Mouse (Mus musculus) skeletal muscle tissue, adult 2 months (tissue): ENCODE measurements around the gene Surf6.
"Not testable (repeated sequence)": the region's sequence is repeated elsewhere in the genome, so short reads cannot be mapped to it uniquely, and the experiment has no call there.

Experiments used
- DNase-seq: peaks from one replicate; pipeline ENCODE4 v3.0.0-alpha.2; 2012; ENCODE audit warnings: low read depth, low spot score

Gene Surf6

GRCm38 (mm10) chr2:26913416-26914147, 10.9 kb upstream of the Surf6 start:
- DNase-seq: no peak

- no peak for DNase-seq
Observed at GRCm38 (mm10) chr2:26912253-26912770, 9.6 kb upstream of the Surf6 start.

- DNase-seq: peak; percentile 54
Observed at GRCm38 (mm10) chr2:26910994-26911765, 8.5 kb upstream of the Surf6 start.

GRCm38 (mm10) chr2:26910124-26910993, 7.7 kb upstream of the Surf6 start, which contains the start of the genes Med22 and Rpl7a:
Med22 (minus strand) TSS chr2:26910677.
Rpl7a (plus strand) TSS chr2:26910764.
- DNase-seq: peak; percentile 100

- no peak for DNase-seq
Observed at GRCm38 (mm10) chr2:26909387-26909784, 6.7 kb upstream of the Surf6 start.

GRCm38 (mm10) chr2:26908710-26909386, 6.2 kb upstream of the Surf6 start:
- DNase-seq: no peak

GRCm38 (mm10) chr2:26907109-26907508, 4.4 kb upstream of the Surf6 start:
- no peak for DNase-seq

GRCm38 (mm10) chr2:26906431-26906830, 3.8 kb upstream of the Surf6 start:
- no peak for DNase-seq

GRCm38 (mm10) chr2:26905936-26906335, 3.3 kb upstream of the Surf6 start:
- no peak for DNase-seq

GRCm38 (mm10) chr2:26903311-26903710, 632 bp upstream of the Surf6 start:
- DNase-seq: no peak

- DNase-seq: no peak
Observed at GRCm38 (mm10) chr2:26901834-26902400, 762 bp downstream of the Surf6 start.

- no peak for DNase-seq
Observed at GRCm38 (mm10) chr2:26900731-26901130, 1.9 kb downstream of the Surf6 start.

- DNase-seq: no peak
Observed at GRCm38 (mm10) chr2:26895898-26896297, 6.8 kb downstream of the Surf6 start.

GRCm38 (mm10) chr2:26886170-26886569, 16.5 kb downstream of the Surf6 start:
- DNase-seq: not testable (repeated sequence)

- DNase-seq: not testable (repeated sequence)
Observed at GRCm38 (mm10) chr2:26885541-26885940, 17.1 kb downstream of the Surf6 start.

GRCm38 (mm10) chr2:26878571-26878970, 24.1 kb downstream of the Surf6 start:
- DNase-seq: no peak

GRCm38 (mm10) chr2:26870666-26871065, 32.0 kb downstream of the Surf6 start:
- no peak for DNase-seq

GRCm38 (mm10) chr2:26864879-26865278, 37.8 kb downstream of the Surf6 start, which contains the start of gene Abo:
Abo (minus strand) TSS chr2:26864979.
- DNase-seq: no peak

- DNase-seq: no peak
Observed at GRCm38 (mm10) chr2:26862856-26863255, 39.8 kb downstream of the Surf6 start.

GRCm38 (mm10) chr2:26847706-26848105, 55.0 kb downstream of the Surf6 start:
- DNase-seq: peak; percentile 4
